Mouse (Mus musculus) ES-Bruce4 (cell line): ENCODE measurements around the gene Acta1.
A peak's percentile ranks its signal among the peaks of the same experiment; 100 is the strongest.

ENCODE experiments used
- CTCF ChIP-seq: IDR thresholded peaks from one replicate; pipeline ENCODE4 v1.8.1; 2011; ENCODE audit warnings: low read depth, low read length
- POLR2A ChIP-seq: IDR thresholded peaks from one replicate; pipeline ENCODE4 v1.8.1; 2011; ENCODE audit warnings: low read length; ENCODE audit not compliant: insufficient read depth

DNA sequence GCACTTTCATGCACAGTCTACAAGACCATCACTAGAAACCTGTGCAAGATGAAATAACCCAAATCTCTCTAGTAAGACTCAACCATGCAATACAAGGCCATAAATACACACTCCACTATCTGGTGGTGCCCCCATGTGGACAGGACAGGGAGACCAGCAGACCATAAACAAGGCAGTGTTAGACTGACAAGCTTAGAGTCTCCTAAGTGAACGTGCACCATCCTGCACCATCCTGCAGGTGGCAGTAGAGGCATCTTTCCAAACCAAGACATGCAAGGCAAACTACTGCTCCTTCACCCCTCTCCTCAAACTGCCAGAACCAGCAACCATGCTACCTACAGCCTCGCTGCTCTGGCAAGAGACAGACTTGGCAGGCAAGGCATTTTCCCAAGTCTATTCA, 30.2 kb upstream of the Acta1 start:
- TF ChIP-seq CTCF = peak; percentile 100
- TF ChIP-seq POLR2A = no peak
